Mouse (Mus musculus) neural tube, embryonic 11.5 days (tissue): ENCODE results near the gene Kif13a. TPM values are rescaled to one million over a fixed set of nuclear protein-coding genes. Genes with fewer than 3 reads are reported as not detected.

Experiments used
- ATAC-seq: fragments of 200-750 bp; cut with Nextera tagmentation; 2 replicates; pipeline ENCODE4 v1.8.0; 2017; ENCODE audit warnings: moderate number of reproducible peaks, mild to moderate bottlenecking, moderate TSS enrichment, moderate library complexity; ENCODE audit not compliant: insufficient read depth, low FRiP score, low TSS enrichment
- DNase-seq: peaks from one replicate; pipeline ENCODE4 v3.0.0-alpha.2; 2015; ENCODE audit warnings: low spot score
- H3K27ac ChIP-seq: fragments of 300-500 bp; sonication (generic); 2 replicates; pipeline ENCODE4 v1.5.1; 2014; ENCODE audit warnings: low read depth, mild to moderate bottlenecking, low read length
- H3K27me3 ChIP-seq: fragments of 300-500 bp; sonication (generic); 2 replicates; pipeline ENCODE4 v1.6.1; 2014; ENCODE audit warnings: mild to moderate bottlenecking, low read length, mixed read lengths; ENCODE audit not compliant: control insufficient read depth, insufficient read depth
- H3K36me3 ChIP-seq: fragments of 300-500 bp; sonication (generic); 2 replicates; pipeline ENCODE4 v1.6.1; 2014; ENCODE audit warnings: mild to moderate bottlenecking, low read length, moderate library complexity, mixed read lengths; ENCODE audit not compliant: control insufficient read depth, insufficient read depth
- H3K4me1 ChIP-seq: fragments of 300-500 bp; sonication (generic); 2 replicates; pipeline ENCODE4 v1.6.1; 2014; ENCODE audit warnings: low read length, mixed read lengths; ENCODE audit not compliant: control insufficient read depth, insufficient read depth
- H3K4me2 ChIP-seq: fragments of 300-500 bp; sonication (generic); 2 replicates; pipeline ENCODE4 v1.6.1; 2014; ENCODE audit warnings: low read depth, mild to moderate bottlenecking, moderate library complexity
- H3K4me3 ChIP-seq: fragments of 300-500 bp; sonication (generic); 2 replicates; pipeline ENCODE4 v1.5.1; 2014; ENCODE audit warnings: low read depth, low read length
- H3K9ac ChIP-seq: fragments of 300-500 bp; sonication (generic); 2 replicates; pipeline ENCODE4 v1.6.1; 2014; ENCODE audit warnings: mild to moderate bottlenecking, low read length
- H3K9me3 ChIP-seq: fragments of 300-500 bp; sonication (generic); 2 replicates; pipeline ENCODE4 v1.6.1; 2016; ENCODE audit warnings: low read length; ENCODE audit not compliant: control insufficient read depth
- WGBS: fragments of 180-500 bp; shearing (Covaris S2); extraction: QIAGEN DNeasy Blood & Tissue Kit; methylation state at CpG from one replicate; pipeline ENCODE4 v1.1.7; 2014; 5-methylcytosine and 5-hydroxymethylcytosine counted together
- polyA plus RNA-seq: library from polyadenylated mRNA; unstranded; fragments of >200 nt; fragmentation: Nextera tagmentation; extraction: Ambion mirVana; gene quantifications from 2 replicates; pipeline ENCODE4 v1.2.1, GENCODE M21; 2014

Kif13a gene
- polyA plus RNA-seq, 1 experiment from 2014 or later, result 23.0 TPM

- H3K36me3 ChIP-seq, result no peaks in the 10 kb centered on the region
- ATAC-seq (no peak), DNase-seq (no peak)
- no peak overlapping the region for H3K27ac ChIP-seq
- no peak overlapping the region for H3K4me3 ChIP-seq
- H3K9me3 ChIP-seq, result no peaks in the 10 kb centered on the region
- no peaks in the 10 kb centered on the region for H3K27me3 ChIP-seq
- H3K4me2 ChIP-seq, result no peak overlapping the region
- 54% methylated on average over 11 of the region's 11 CpGs for WGBS
- peaks cover 17% of the 10 kb centered on the region; the same call in 1 of the 2 replicates for H3K4me1 ChIP-seq
- no peak overlapping the region for H3K9ac ChIP-seq
Observed at GRCm38 (mm10) chr13:46911018-46911419, 18.6 kb downstream of the Kif13a start.

- H3K36me3 ChIP-seq, result no peaks in the 10 kb centered on the region
- H3K9ac ChIP-seq, result no peak overlapping the region
- ATAC-seq, result no peak
- H3K4me2 ChIP-seq, result no peak overlapping the region
- DNase-seq, result peak; percentile 19
- WGBS, result 63% methylated on average over 3 of the region's 3 CpGs
- H3K9me3 ChIP-seq, result no peaks in the 10 kb centered on the region
- peaks cover 17% of the 10 kb centered on the region; the same call in 1 of the 2 replicates for H3K4me1 ChIP-seq
- no peaks in the 10 kb centered on the region for H3K27me3 ChIP-seq
- no peak overlapping the region for H3K4me3 ChIP-seq
- no peak overlapping the region for H3K27ac ChIP-seq
Observed at GRCm38 (mm10) chr13:46909946-46910345, 19.7 kb downstream of the Kif13a start.

GRCm38 (mm10) chr13:46909005-46909565, 20.6 kb downstream of the Kif13a start:
- ATAC-seq (no peak), DNase-seq (no peak)
- 82% methylated on average over 12 of the region's 12 CpGs for WGBS
- Histone ChIP-seq H3K4me1 (peaks cover 17% of the 10 kb centered on the region; the same call in 1 of the 2 replicates), H3K4me2 (no peak overlapping the region), H3K9me3 (no peaks in the 10 kb centered on the region), H3K27ac (no peak overlapping the region), H3K27me3 (no peaks in the 10 kb centered on the region), H3K4me3 (no peak overlapping the region), H3K9ac (no peak overlapping the region), H3K36me3 (no peaks in the 10 kb centered on the region)

DNA sequence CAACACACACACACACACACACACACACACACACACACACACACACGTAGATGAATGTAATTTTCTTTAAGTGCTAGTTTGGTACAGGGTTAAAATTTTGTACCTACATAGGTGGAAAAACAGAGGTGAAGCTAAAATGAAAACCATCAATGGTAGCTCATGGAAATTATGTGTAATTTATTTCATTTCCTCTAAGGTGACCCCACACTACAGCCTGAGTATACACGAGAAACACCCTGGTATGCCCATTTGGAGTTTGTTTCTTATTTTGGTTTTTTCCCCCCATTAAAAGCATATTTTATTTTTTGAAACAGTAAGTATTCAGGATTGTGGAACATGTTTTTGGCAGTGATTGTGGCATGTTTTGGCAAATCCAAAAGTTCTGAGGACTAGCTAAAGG, 21.3 kb downstream of the Kif13a start:
- Histone ChIP-seq H3K9me3 (no peaks in the 10 kb centered on the region), H3K27me3 (no peaks in the 10 kb centered on the region), H3K27ac (no peak overlapping the region), H3K4me2 (no peak overlapping the region), H3K36me3 (no peaks in the 10 kb centered on the region), H3K4me3 (no peak overlapping the region), H3K4me1 (peaks cover 17% of the 10 kb centered on the region; the same call in 1 of the 2 replicates), H3K9ac (no peak overlapping the region)
- ATAC-seq (no peak), DNase-seq (no peak)
- WGBS, result 86% methylated on average over 2 of the region's 2 CpGs

DNA sequence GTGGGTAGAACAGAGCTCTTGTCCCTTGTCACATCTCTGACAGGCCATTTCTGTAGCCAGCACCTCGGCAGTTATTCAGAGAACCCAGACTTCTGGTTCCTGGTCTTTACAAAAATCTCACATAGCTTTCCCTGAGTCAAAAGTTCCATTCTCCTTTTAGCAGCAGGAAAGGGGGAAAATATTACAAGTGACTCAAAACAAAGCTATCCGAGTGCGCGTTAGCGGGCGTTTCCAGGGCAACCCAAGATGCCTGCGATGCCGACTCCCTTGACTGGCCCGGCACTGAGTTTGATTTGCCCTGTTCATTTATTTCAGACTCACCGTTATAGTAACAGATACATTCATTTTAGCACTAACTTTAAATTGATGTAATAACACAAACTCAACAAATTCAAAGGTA, 21.8 kb downstream of the Kif13a start:
- no peak for ATAC-seq
- Histone ChIP-seq H3K27ac (no peak overlapping the region), H3K4me3 (no peak overlapping the region), H3K4me1 (peaks cover 17% of the 10 kb centered on the region; the same call in 1 of the 2 replicates), H3K9me3 (no peaks in the 10 kb centered on the region), H3K9ac (no peak overlapping the region), H3K27me3 (no peaks in the 10 kb centered on the region), H3K4me2 (no peak overlapping the region), H3K36me3 (no peaks in the 10 kb centered on the region)
- 63% methylated on average over 10 of the region's 10 CpGs for WGBS
- peak; percentile 54 for DNase-seq

- H3K9ac ChIP-seq, result no peak overlapping the region
- WGBS, result 90% methylated on average over 4 of the region's 4 CpGs
- no peaks in the 10 kb centered on the region for H3K27me3 ChIP-seq
- H3K4me2 ChIP-seq, result no peak overlapping the region
- H3K36me3 ChIP-seq, result no peaks in the 10 kb centered on the region
- H3K4me3 ChIP-seq, result no peak overlapping the region
- H3K9me3 ChIP-seq, result no peaks in the 10 kb centered on the region
- no peak overlapping the region for H3K27ac ChIP-seq
- ATAC-seq (no peak), DNase-seq (no peak)
- H3K4me1 ChIP-seq, result peaks cover 17% of the 10 kb centered on the region; the same call in 1 of the 2 replicates
Observed at GRCm38 (mm10) chr13:46907115-46907514, 22.6 kb downstream of the Kif13a start.

DNA sequence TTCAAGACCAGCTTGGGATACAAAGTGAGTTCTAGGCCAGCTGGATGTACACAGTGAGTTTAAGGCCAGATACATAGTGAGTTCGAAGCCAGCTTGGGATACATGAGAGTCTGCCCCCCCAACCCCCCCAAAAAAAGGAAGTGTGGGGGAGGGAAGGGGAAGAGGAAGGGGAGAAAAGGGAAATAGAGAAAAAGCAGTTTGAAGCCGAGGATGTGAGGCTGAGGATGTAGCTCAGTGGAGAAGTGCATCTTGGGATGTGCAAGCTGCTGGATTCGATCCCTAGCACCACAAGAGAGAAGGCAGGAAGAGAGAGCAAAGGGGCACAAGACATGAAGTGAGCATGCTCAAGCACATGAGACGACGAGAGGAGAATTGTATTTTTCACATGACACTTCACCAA, 23.7 kb downstream of the Kif13a start:
- DNase-seq, result no peak
- no peak overlapping the region for H3K27ac ChIP-seq
- H3K4me1 ChIP-seq, result peaks cover 11% of the 10 kb centered on the region; the same call in 1 of the 2 replicates
- H3K4me3 ChIP-seq, result no peak overlapping the region
- no peak for ATAC-seq
- no peak overlapping the region for H3K4me2 ChIP-seq
- no peaks in the 10 kb centered on the region for H3K27me3 ChIP-seq
- H3K9me3 ChIP-seq, result no peaks in the 10 kb centered on the region
- H3K9ac ChIP-seq, result no peak overlapping the region
- WGBS, result 93% methylated on average over 5 of the region's 5 CpGs
- no peaks in the 10 kb centered on the region for H3K36me3 ChIP-seq

DNA sequence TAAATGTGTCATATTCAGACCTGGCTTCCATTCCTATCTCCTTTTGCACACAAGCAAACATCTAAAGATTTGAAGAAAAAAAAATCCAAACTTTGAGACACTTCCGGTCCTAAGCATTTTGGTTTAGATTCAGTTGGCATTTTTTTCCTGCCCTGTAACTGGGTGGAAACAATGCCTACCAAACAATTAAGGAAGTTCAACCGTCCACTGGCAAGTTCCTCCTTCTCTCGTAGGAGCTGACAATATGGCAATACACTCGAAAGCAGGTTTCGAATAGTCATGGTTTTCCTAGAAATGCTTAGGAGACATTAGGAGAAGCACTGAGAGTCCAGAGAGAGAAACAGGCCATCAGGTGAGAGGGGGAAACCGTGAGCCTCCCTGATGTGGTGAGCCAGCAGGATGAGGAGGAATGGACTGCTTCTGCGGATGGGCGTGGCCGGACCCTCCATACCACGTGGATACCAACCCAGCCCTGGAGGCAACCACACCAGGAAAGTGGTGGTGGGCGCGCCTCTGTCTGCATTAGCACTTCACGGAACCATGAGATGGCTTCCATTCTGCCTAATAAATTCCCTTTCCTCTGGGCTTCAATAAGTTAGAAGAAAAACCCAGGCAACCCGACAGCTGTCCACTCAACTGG, 24.6 kb downstream of the Kif13a start:
- Histone ChIP-seq H3K9ac (no peak overlapping the region), H3K4me3 (no peak overlapping the region), H3K4me1 (peaks cover 6% of the 10 kb centered on the region; the same call in 1 of the 2 replicates), H3K4me2 (no peak overlapping the region), H3K9me3 (no peaks in the 10 kb centered on the region), H3K27me3 (no peaks in the 10 kb centered on the region), H3K36me3 (no peaks in the 10 kb centered on the region), H3K27ac (no peak overlapping the region)
- ATAC-seq, result no peak
- WGBS, result 94% methylated on average over 14 of the region's 14 CpGs
- no peak for DNase-seq
